Mouse (Mus musculus) T-cell, adult 2 months (primary cell): ENCODE data around the gene Pbxip1.

ENCODE experiments used
- DNase-seq: peaks from one replicate; pipeline ENCODE4 v3.0.0; 2022; ENCODE audit warnings: low spot score

The Pbxip1 gene

GRCm38 (mm10) chr3:89486111-89486510 lies 49.6 kb downstream of the Pbxip1 start:
- DNase-seq, result no peak

GRCm38 (mm10) chr3:89486916-89487702 lies 50.6 kb downstream of the Pbxip1 start:
- DNase-seq, result no peak

- no peak for DNase-seq
Observed at GRCm38 (mm10) chr3:89490790-89491189, 54.3 kb downstream of the Pbxip1 start.

- DNase-seq, result no peak
Observed at GRCm38 (mm10) chr3:89491559-89491958, 55.1 kb downstream of the Pbxip1 start.

- no peak for DNase-seq
Observed at GRCm38 (mm10) chr3:89492701-89493151, 56.2 kb downstream of the Pbxip1 start.

- no peak for DNase-seq
Observed at GRCm38 (mm10) chr3:89494630-89495029, 58.1 kb downstream of the Pbxip1 start.

GRCm38 (mm10) chr3:89496366-89496765 lies 59.9 kb downstream of the Pbxip1 start:
- DNase-seq, result no peak

GRCm38 (mm10) chr3:89499696-89500095 lies 63.2 kb downstream of the Pbxip1 start:
- no peak for DNase-seq
